Mouse (Mus musculus) bone marrow macrophage, adult 2 months (primary cell): ENCODE data around the gene Oog1.
"Not testable (repeated sequence)": the region's sequence is repeated elsewhere in the genome, so short reads cannot be mapped to it uniquely, and the experiment has no call there.

Experiments used
- CTCF ChIP-seq: IDR thresholded peaks from 2 replicates; pipeline ENCODE4 v1.5.1; 2012; ENCODE audit warnings: low read depth, mild to moderate bottlenecking, low read length, moderate library complexity
- POLR2A ChIP-seq: IDR thresholded peaks from 2 replicates; pipeline ENCODE4 v1.6.1; 2012; ENCODE audit warnings: mild to moderate bottlenecking, low read depth, low read length, borderline replicate concordance

GRCm38 (mm10) chr12:87644520-87644919 lies 42.0 kb downstream of the Oog1 start, which contains the start of gene Gm16381:
- TF ChIP-seq CTCF, POLR2A: not testable (repeated sequence)
